Mouse (Mus musculus) stomach, embryonic 14.5 days (tissue): ENCODE data around the gene Osbpl5. TPM values are rescaled to one million over a fixed set of nuclear protein-coding genes. Genes with fewer than 3 reads are reported as not detected.
A peak's percentile ranks its signal among the peaks of the same experiment; 100 is the strongest.

ENCODE experiments used
- ATAC-seq: fragments of 200-750 bp; cut with Nextera tagmentation; 2 replicates; pipeline ENCODE4 v1.8.0; 2017; ENCODE audit warnings: low read depth, moderate TSS enrichment; ENCODE audit not compliant: insufficient number of reproducible peaks, insufficient read depth, low FRiP score
- H3K27ac ChIP-seq: fragments of 300-500 bp; sonication (generic); 2 replicates; pipeline ENCODE4 v1.5.1; 2014; ENCODE audit warnings: mild to moderate bottlenecking, low read length, moderate library complexity, mixed read lengths
- H3K27me3 ChIP-seq: fragments of 300-500 bp; sonication (generic); 2 replicates; pipeline ENCODE4 v1.6.1; 2014; ENCODE audit warnings: low read length, control low read depth, mixed read lengths; ENCODE audit not compliant: control insufficient read depth, insufficient read depth
- H3K36me3 ChIP-seq: fragments of 300-500 bp; sonication (generic); 2 replicates; pipeline ENCODE4 v1.6.1; 2014; ENCODE audit warnings: mild to moderate bottlenecking, control low read depth, low read length, moderate library complexity, mixed read lengths; ENCODE audit not compliant: control insufficient read depth, insufficient read depth
- H3K4me1 ChIP-seq: fragments of 300-500 bp; sonication (generic); 2 replicates; pipeline ENCODE4 v1.6.1; 2014; ENCODE audit warnings: low read length, control low read depth, mixed read lengths; ENCODE audit not compliant: control insufficient read depth, insufficient read depth
- H3K4me2 ChIP-seq: fragments of 300-500 bp; sonication (generic); replicated peaks from 2 replicates; pipeline ENCODE4 v1.6.1; 2014; ENCODE audit warnings: low read depth, low read length, control low read depth
- H3K4me3 ChIP-seq: fragments of 300-500 bp; sonication (generic); 2 replicates; pipeline ENCODE4 v1.5.1; 2014; ENCODE audit warnings: low read depth, low read length, control low read depth
- H3K9ac ChIP-seq: fragments of 300-500 bp; sonication (generic); replicated peaks from 2 replicates; pipeline ENCODE4 v1.6.1; 2014; ENCODE audit warnings: low read depth, mild to moderate bottlenecking, control low read depth, low read length, moderate library complexity, mixed read lengths
- H3K9me3 ChIP-seq: fragments of 300-500 bp; sonication (generic); 2 replicates; pipeline ENCODE4 v1.6.1; 2016; ENCODE audit warnings: low read depth, low read length, control low read depth; ENCODE audit not compliant: control insufficient read depth
- WGBS: fragments of 180-500 bp; shearing (Covaris S2); extraction: QIAGEN DNeasy Blood & Tissue Kit; methylation state at CpG from one replicate; pipeline ENCODE4 v1.1.7; 2014; 5-methylcytosine and 5-hydroxymethylcytosine counted together
- polyA plus RNA-seq: library from polyadenylated mRNA; unstranded; fragments of >200 nt; fragmentation: Nextera tagmentation; extraction: Ambion mirVana; gene quantifications from 2 replicates; pipeline ENCODE4 v1.2.1, GENCODE M21; 2014

Osbpl5 gene
- polyA plus RNA-seq, 1 experiment from 2014 or later: 46.1 TPM

GRCm38 (mm10) chr7:143783996-143784829 is 27.4 kb upstream of the Osbpl5 start, which contains the start of gene Mrgpre:
TSS of gene Mrgpre (minus strand) at chr7:143784500.
- Histone ChIP-seq H3K4me1 (peaks cover 11% of the 10 kb centered on the region; the same call in 1 of the 2 replicates), H3K9ac (peak within 1 kb of the TSS; percentile 30; the same call in 1 of the 2 replicates), H3K27ac (peak within 1 kb of the TSS; percentile 67), H3K27me3 (no peaks in the 10 kb centered on the region), H3K36me3 (no peaks in the 10 kb centered on the region), H3K9me3 (no peaks in the 10 kb centered on the region), H3K4me2 (peak within 1 kb of the TSS; percentile 63), H3K4me3 (peak within 1 kb of the TSS; percentile 27)
- WGBS: 2% methylated on average over 21 of the region's 21 CpGs
- peak; percentile 78; the same call in 1 of the 2 replicates for ATAC-seq

- Histone ChIP-seq H3K36me3 (no peaks in the 10 kb centered on the region), H3K4me3 (peak overlapping the region; percentile 27), H3K9me3 (no peaks in the 10 kb centered on the region), H3K4me2 (peak overlapping the region; percentile 63), H3K27ac (peak overlapping the region; percentile 39; the same call in 1 of the 2 replicates), H3K4me1 (peaks cover 11% of the 10 kb centered on the region; the same call in 1 of the 2 replicates), H3K27me3 (no peaks in the 10 kb centered on the region), H3K9ac (peak overlapping the region; percentile 30; the same call in 1 of the 2 replicates)
- 14% methylated on average over 6 of the region's 6 CpGs for WGBS
- ATAC-seq: peak; percentile 7; the same call in 1 of the 2 replicates
These were observed 26.7 kb upstream of the Osbpl5 start for GRCm38 (mm10) chr7:143783378-143783995.

GRCm38 (mm10) chr7:143777375-143777774 is 20.6 kb upstream of the Osbpl5 start:
- 53% methylated on average over 2 of the region's 2 CpGs for WGBS
- H3K36me3 ChIP-seq: no peaks in the 10 kb centered on the region
- no peak overlapping the region for H3K9ac ChIP-seq
- ATAC-seq: no peak
- no peak overlapping the region for H3K4me3 ChIP-seq
- no peak overlapping the region for H3K27ac ChIP-seq
- H3K9me3 ChIP-seq: no peaks in the 10 kb centered on the region
- H3K27me3 ChIP-seq: no peaks in the 10 kb centered on the region
- H3K4me2 ChIP-seq: no peak overlapping the region
- H3K4me1 ChIP-seq: no peaks in the 10 kb centered on the region

- no peaks in the 10 kb centered on the region for H3K27me3 ChIP-seq
- 27% methylated on average over 3 of the region's 3 CpGs for WGBS
- no peaks in the 10 kb centered on the region for H3K36me3 ChIP-seq
- no peaks in the 10 kb centered on the region for H3K9me3 ChIP-seq
- H3K4me1 ChIP-seq: no peaks in the 10 kb centered on the region
- no peak for ATAC-seq
- no peak overlapping the region for H3K9ac ChIP-seq
- H3K4me2 ChIP-seq: no peak overlapping the region
- no peak overlapping the region for H3K4me3 ChIP-seq
- no peak overlapping the region for H3K27ac ChIP-seq
These were observed 19.4 kb upstream of the Osbpl5 start for GRCm38 (mm10) chr7:143776137-143776536.

- no peaks in the 10 kb centered on the region for H3K36me3 ChIP-seq
- H3K9ac ChIP-seq: no peak overlapping the region
- no peak overlapping the region for H3K4me2 ChIP-seq
- ATAC-seq: no peak
- no peaks in the 10 kb centered on the region for H3K27me3 ChIP-seq
- no peaks in the 10 kb centered on the region for H3K9me3 ChIP-seq
- no peaks in the 10 kb centered on the region for H3K4me1 ChIP-seq
- 41% methylated on average over 1 of the region's 1 CpGs for WGBS
- H3K27ac ChIP-seq: no peak overlapping the region
- H3K4me3 ChIP-seq: no peak overlapping the region
These were observed 12.7 kb upstream of the Osbpl5 start for GRCm38 (mm10) chr7:143769461-143769860.

GRCm38 (mm10) chr7:143768267-143768666 is 11.5 kb upstream of the Osbpl5 start:
- no peak overlapping the region for H3K27ac ChIP-seq
- no peaks in the 10 kb centered on the region for H3K36me3 ChIP-seq
- no peaks in the 10 kb centered on the region for H3K27me3 ChIP-seq
- H3K4me1 ChIP-seq: no peaks in the 10 kb centered on the region
- no peak overlapping the region for H3K4me3 ChIP-seq
- no peak for ATAC-seq
- no peaks in the 10 kb centered on the region for H3K9me3 ChIP-seq
- WGBS: 69% methylated on average over 6 of the region's 6 CpGs
- no peak overlapping the region for H3K4me2 ChIP-seq
- no peak overlapping the region for H3K9ac ChIP-seq

GRCm38 (mm10) chr7:143766893-143767292 is 10.1 kb upstream of the Osbpl5 start, which contains the start of gene Mrgprg:
TSS of gene Mrgprg (minus strand) at chr7:143766993.
- Histone ChIP-seq H3K9ac (no peak within 1 kb of the TSS), H3K36me3 (no peaks in the 10 kb centered on the region), H3K4me2 (no peak within 1 kb of the TSS), H3K4me1 (no peaks in the 10 kb centered on the region), H3K27me3 (no peaks in the 10 kb centered on the region), H3K27ac (no peak within 1 kb of the TSS), H3K9me3 (no peaks in the 10 kb centered on the region), H3K4me3 (no peak within 1 kb of the TSS)
- 34% methylated on average over 6 of the region's 6 CpGs for whole genome bisulfite sequencing
- ATAC-seq: no peak

- Histone ChIP-seq H3K36me3 (no peaks in the 10 kb centered on the region), H3K27me3 (no peaks in the 10 kb centered on the region), H3K9me3 (no peaks in the 10 kb centered on the region), H3K9ac (no peak overlapping the region), H3K4me3 (no peak overlapping the region), H3K27ac (no peak overlapping the region), H3K4me1 (no peaks in the 10 kb centered on the region), H3K4me2 (no peak overlapping the region)
- WGBS: 70% methylated on average over 19 of the region's 19 CpGs
- no peak for ATAC-seq
These were observed 8.2 kb upstream of the Osbpl5 start for GRCm38 (mm10) chr7:143764876-143765530.
